Mouse (Mus musculus) lung, adult 2 months (tissue): ENCODE data around the gene Rab44. TPM values are rescaled to one million over a fixed set of nuclear protein-coding genes. Genes with fewer than 3 reads are reported as not detected.

ENCODE experiments used
- DNase-seq: peaks from one replicate; pipeline ENCODE4 v3.0.0; 2022
- H3K4me1 ChIP-seq: fragments of 200-500 bp; 2 replicates; pipeline ENCODE4 v1.6.1; 2011; ENCODE audit warnings: low read length; ENCODE audit not compliant: control insufficient read depth, insufficient read depth
- H3K4me3 ChIP-seq: fragments of 200-500 bp; replicated peaks from 2 replicates; pipeline ENCODE3; 2011; ENCODE audit warnings: low read depth, mild to moderate bottlenecking, control low read depth, low read length; ENCODE audit errors: extremely low read depth
- CTCF ChIP-seq: fragments of 200-500 bp; IDR thresholded peaks from 2 replicates; pipeline ENCODE4 v1.5.1; 2011; ENCODE audit warnings: mild to moderate bottlenecking, low read length, control low read depth; ENCODE audit not compliant: insufficient read depth
- POLR2A ChIP-seq: fragments of 200-500 bp; IDR thresholded peaks from 2 replicates; pipeline ENCODE4 v1.6.1; 2011; ENCODE audit warnings: low read depth, mild to moderate bottlenecking, control low read depth, low read length, borderline replicate concordance; ENCODE audit errors: extremely low read depth
- WGBS: fragments of 180-500 bp; shearing (Covaris S2); methylation state at CpG from one replicate; pipeline ENCODE4 v1.1.7; 2018; 5-methylcytosine and 5-hydroxymethylcytosine counted together
- polyA plus RNA-seq: library from polyadenylated mRNA; depleted of rRNA; stranded (reverse); fragments of >200 nt; gene quantifications from 2 replicates; pipeline ENCODE4 v1.2.3, GENCODE M21; 2012

Rab44 gene
- polyA plus RNA-seq, 1 experiment: 13.0 TPM

DNA sequence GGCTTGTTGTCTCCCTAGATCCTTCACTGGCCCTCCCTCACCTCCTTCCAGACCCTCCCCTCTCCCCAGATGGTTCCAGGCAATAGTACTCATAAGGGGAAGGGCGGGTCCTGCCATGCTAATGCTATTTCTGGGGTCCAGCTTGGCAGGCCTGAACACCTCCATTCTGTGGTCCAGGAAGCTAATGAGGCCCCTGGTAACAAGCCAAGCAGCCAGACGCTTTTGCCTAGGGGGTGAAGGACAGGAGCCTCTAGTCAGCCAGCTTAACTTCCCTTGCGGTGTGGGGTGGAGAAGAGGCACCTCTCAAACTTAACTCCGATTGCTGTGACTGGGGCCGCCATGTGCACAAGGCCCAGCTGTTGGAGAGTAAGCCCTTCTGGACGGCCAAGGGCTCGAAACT, 35.8 kb downstream of the Rab44 start:
- Histone ChIP-seq H3K4me1 (no peaks in the 10 kb centered on the region), H3K4me3 (no peak overlapping the region)
- TF ChIP-seq POLR2A (no peak), CTCF (no peak)
- no peak for DNase-seq
- 82% methylated on average over 7 of the region's 7 CpGs for WGBS

DNA sequence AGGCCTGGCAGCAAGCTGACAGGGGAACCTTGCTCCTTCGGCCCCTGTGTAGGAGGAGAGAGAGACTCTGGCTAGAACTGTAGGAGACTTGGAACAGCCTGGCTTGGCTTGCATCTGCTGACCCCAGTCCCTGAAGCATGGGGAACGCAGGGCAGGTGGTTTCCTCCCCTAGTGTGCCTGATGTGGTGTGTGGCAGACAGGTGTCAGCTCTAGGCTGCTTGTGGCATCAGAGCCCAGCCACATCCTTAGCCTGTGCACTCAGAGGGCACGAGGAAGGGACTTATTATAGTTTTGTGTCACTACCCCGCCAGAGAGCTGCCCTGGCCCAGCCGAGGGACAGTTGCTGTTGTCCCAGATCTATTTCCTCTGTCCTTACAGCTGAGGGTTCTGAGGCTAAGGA, 38.6 kb downstream of the Rab44 start:
- H3K4me1 ChIP-seq: no peaks in the 10 kb centered on the region
- no peak for TF ChIP-seq CTCF
- TF ChIP-seq POLR2A: no peak
- 50% methylated on average over 5 of the region's 5 CpGs for WGBS
- H3K4me3 ChIP-seq: no peak overlapping the region
- no peak for DNase-seq

GRCm38 (mm10) chr17:29154247-29154646, 40.3 kb downstream of the Rab44 start:
- 53% methylated on average over 13 of the region's 13 CpGs for WGBS
- no peak overlapping the region for H3K4me3 ChIP-seq
- DNase-seq: no peak
- H3K4me1 ChIP-seq: no peaks in the 10 kb centered on the region
- TF ChIP-seq CTCF: no peak
- no peak for TF ChIP-seq POLR2A

GRCm38 (mm10) chr17:29155355-29156135, 41.6 kb downstream of the Rab44 start:
- Histone ChIP-seq H3K4me1 (no peaks in the 10 kb centered on the region), H3K4me3 (no peak overlapping the region)
- no peak for DNase-seq
- TF ChIP-seq POLR2A (no peak), CTCF (no peak)
- WGBS: 83% methylated on average over 12 of the region's 12 CpGs

DNA sequence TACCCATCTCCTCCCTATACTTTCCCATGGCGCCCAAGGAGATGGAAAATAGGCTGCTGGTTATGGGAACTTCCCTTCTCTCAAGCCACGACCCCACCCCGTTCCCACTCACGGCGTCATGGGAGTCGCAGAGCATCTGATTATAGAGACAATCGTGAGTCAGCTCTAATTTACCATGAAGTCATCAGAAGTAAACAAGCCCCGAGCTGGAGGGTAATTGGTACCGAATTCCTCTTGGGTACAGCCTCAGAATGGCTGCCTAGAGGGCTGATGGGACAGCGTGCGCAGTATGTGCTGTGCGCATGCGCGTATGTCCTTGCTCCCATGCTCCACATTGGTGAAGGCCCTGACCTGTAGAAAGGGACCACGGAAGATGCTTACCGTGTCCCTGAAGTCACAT, 42.5 kb downstream of the Rab44 start:
- no peaks in the 10 kb centered on the region for H3K4me1 ChIP-seq
- no peak for TF ChIP-seq CTCF
- no peak for TF ChIP-seq POLR2A
- no peak for DNase-seq
- WGBS: 79% methylated on average over 16 of the region's 16 CpGs
- H3K4me3 ChIP-seq: no peak overlapping the region

DNA sequence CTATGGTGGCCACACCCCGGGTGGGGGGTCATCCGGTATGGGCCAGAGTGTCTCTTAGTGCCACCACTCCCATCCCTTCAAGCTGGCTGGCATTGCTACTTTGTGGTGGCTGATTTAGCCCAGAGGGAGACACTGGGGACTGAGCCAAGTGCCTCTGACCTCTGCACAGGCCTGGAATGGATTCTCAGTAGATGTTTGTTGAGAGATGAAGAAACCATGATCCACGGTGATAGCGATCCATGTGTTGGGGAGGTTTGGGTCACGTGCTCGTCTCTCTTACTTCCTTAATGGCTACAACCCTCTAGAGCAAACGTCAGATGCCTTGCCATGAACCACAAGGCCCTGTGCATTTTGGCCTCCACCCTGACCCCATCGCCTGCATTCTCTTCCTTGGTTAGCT, 42.9 kb downstream of the Rab44 start:
- TF ChIP-seq POLR2A (no peak), CTCF (no peak)
- no peak overlapping the region for H3K4me3 ChIP-seq
- H3K4me1 ChIP-seq: no peaks in the 10 kb centered on the region
- DNase-seq: no peak
- 63% methylated on average over 8 of the region's 8 CpGs for WGBS

DNA sequence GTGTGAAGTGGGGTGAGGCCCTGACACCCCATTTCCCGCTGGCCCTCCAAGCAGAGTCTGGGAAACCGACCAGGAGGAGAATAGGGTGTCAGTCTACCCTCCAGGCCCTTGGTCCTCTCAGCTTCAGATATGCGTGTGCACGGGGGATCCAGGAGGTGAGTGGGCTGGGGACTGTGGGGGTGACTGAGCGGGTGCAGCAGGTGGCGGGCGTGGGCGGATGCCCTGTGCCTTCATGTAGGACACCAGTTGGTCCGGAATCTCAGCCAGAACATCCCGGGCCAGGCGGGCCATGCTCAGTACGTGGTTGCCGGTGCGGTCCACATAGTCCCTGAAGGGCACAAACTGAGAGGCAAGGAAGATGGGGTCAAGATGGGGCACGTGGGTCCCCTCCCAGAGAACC, 45.0 kb downstream of the Rab44 start:
- Histone ChIP-seq H3K4me3 (no peak overlapping the region), H3K4me1 (no peaks in the 10 kb centered on the region)
- TF ChIP-seq POLR2A (no peak), CTCF (no peak)
- DNase-seq: no peak
- 95% methylated on average over 15 of the region's 15 CpGs for WGBS

GRCm38 (mm10) chr17:29159320-29159719, 45.4 kb downstream of the Rab44 start:
- no peak for DNase-seq
- TF ChIP-seq POLR2A (no peak), CTCF (no peak)
- Histone ChIP-seq H3K4me1 (peaks cover under 1% of the 10 kb centered on the region; the same call in 1 of the 2 replicates), H3K4me3 (no peak overlapping the region)
- 83% methylated on average over 5 of the region's 5 CpGs for WGBS

DNA sequence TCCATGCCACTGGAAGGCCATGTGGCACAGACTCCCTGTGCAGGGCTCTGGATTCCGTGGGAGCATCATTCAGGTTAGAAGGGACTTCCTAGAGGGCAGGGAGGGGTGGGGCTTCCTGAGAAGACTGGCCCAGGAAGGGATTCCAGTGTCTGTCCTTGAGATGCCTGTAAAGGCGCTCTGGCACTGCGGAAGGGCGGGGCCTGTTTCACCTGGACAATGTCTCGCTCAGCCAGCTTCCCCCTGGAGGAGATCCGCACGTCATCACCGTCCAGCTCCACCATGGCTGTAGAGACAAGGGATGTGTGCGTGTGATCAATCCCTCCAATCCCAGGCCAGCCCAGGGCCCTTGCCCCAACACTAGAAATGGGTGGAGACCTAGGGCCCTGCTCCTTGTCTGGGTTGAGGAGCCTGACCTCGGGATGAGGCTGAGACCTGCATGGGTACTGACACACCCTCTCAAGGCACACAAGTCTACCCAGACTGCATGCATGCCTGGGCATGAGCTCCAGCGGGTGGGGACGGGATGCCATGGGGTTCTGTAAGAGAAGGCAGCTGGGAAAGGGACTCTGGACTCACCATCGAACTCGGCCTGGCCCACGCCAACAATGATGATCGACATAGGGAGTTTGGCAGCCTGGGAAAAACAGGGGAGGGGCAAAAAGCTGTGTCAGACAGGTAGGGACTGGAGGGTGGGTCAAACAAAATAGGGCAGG, 46.0 kb downstream of the Rab44 start:
- Histone ChIP-seq H3K4me3 (no peak overlapping the region), H3K4me1 (peaks cover 3% of the 10 kb centered on the region; the same call in 1 of the 2 replicates)
- no peak for DNase-seq
- TF ChIP-seq CTCF: no peak
- no peak for TF ChIP-seq POLR2A
- 78% methylated on average over 16 of the region's 16 CpGs for WGBS
